Mouse (Mus musculus) kidney, adult 2 months (tissue): ENCODE data around the gene Nus1.

ENCODE experiments used
- CTCF ChIP-seq: fragments of 200-500 bp; conservative IDR thresholded peaks from 2 replicates; pipeline ENCODE4 v1.5.1; 2011; ENCODE audit warnings: low read depth, mild to moderate bottlenecking, control low read depth, low read length, moderate library complexity, mixed read lengths; ENCODE audit not compliant: insufficient read depth, insufficient read length
- POLR2A ChIP-seq: fragments of 200-500 bp; IDR thresholded peaks from one replicate; pipeline ENCODE4 v1.6.1; 2011; ENCODE audit warnings: low read depth, low read length, control low read depth

DNA sequence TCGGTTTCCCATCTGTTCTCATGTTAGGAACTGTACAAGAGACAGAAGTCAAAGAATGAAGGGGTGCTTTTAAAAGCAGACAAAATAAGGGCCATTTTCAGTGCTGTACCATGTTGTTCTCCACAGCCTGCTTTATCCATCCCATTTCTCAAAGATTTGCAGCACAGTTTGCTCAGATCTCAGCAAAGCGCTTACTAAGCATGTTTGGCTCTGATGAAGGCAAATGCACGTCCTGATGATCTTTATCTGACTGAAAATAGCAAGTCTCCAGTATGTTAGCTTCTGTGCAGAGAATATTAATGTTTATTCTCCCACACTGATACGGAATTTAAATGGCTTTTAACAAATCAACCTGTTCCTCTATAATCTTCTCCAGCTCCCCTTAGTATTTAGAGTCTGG, 54.2 kb downstream of the Nus1 start:
- no peak for TF ChIP-seq CTCF
- no peak for TF ChIP-seq POLR2A
